Mouse (Mus musculus) kidney, postnatal 10 days (tissue): ENCODE results near the gene Vps16.

ENCODE experiments used
- DNase-seq: peaks from one replicate; pipeline ENCODE4 v3.0.0; 2021; ENCODE audit warnings: mixed read lengths

Gene Vps16

GRCm38 (mm10) chr2:130423397-130424125 lies 578 bp upstream of the Vps16 start:
- peak; percentile 88 for DNase-seq

- DNase-seq = no peak
Observed at GRCm38 (mm10) chr2:130425112-130425511, 973 bp downstream of the Vps16 start.

- DNase-seq = no peak
Observed at GRCm38 (mm10) chr2:130429851-130430250, 5.7 kb downstream of the Vps16 start.

GRCm38 (mm10) chr2:130430484-130430883 lies 6.3 kb downstream of the Vps16 start:
- DNase-seq = no peak

- no peak for DNase-seq
Observed at GRCm38 (mm10) chr2:130432157-130432556, 8.0 kb downstream of the Vps16 start.

GRCm38 (mm10) chr2:130433152-130433551 lies 9.0 kb downstream of the Vps16 start:
- peak; percentile 61 for DNase-seq

GRCm38 (mm10) chr2:130436769-130437168 lies 12.6 kb downstream of the Vps16 start:
- no peak for DNase-seq

- DNase-seq = no peak
Observed at GRCm38 (mm10) chr2:130438861-130439260, 14.7 kb downstream of the Vps16 start.

- DNase-seq = no peak
Observed at GRCm38 (mm10) chr2:130439840-130440480, 15.8 kb downstream of the Vps16 start.

GRCm38 (mm10) chr2:130442162-130442561 lies 18.0 kb downstream of the Vps16 start:
- no peak for DNase-seq

- DNase-seq = no peak
Observed at GRCm38 (mm10) chr2:130448449-130448848, 24.3 kb downstream of the Vps16 start.

GRCm38 (mm10) chr2:130449021-130449793 lies 25.1 kb downstream of the Vps16 start:
- DNase-seq = no peak

GRCm38 (mm10) chr2:130449794-130450433 lies 25.8 kb downstream of the Vps16 start, which contains the start of gene Ptpra:
Ptpra (plus strand) TSS chr2:130450278.
- DNase-seq = peak; percentile 94

GRCm38 (mm10) chr2:130450434-130450796 lies 26.3 kb downstream of the Vps16 start:
- DNase-seq = peak; percentile 82

- DNase-seq = no peak
Observed at GRCm38 (mm10) chr2:130451086-130451726, 27.1 kb downstream of the Vps16 start.

GRCm38 (mm10) chr2:130451727-130452090 lies 27.6 kb downstream of the Vps16 start:
- peak; percentile 26 for DNase-seq

- no peak for DNase-seq
Observed at GRCm38 (mm10) chr2:130452266-130452665, 28.1 kb downstream of the Vps16 start.

- no peak for DNase-seq
Observed at GRCm38 (mm10) chr2:130453421-130453820, 29.3 kb downstream of the Vps16 start.

- no peak for DNase-seq
Observed at GRCm38 (mm10) chr2:130454748-130455370, 30.7 kb downstream of the Vps16 start.

- no peak for DNase-seq
Observed at GRCm38 (mm10) chr2:130457871-130458270, 33.7 kb downstream of the Vps16 start.

GRCm38 (mm10) chr2:130459576-130459975 lies 35.4 kb downstream of the Vps16 start:
- no peak for DNase-seq
